Comparison of ENCODE assay signal across 9 mouse cellular contexts in genomic region chr12:57194609-57195008, GRCm38 (mm10). TPM values are rescaled to one million over a fixed set of nuclear protein-coding genes. Genes with fewer than 3 reads are reported as not detected.
DNase-seq lines count a peak whose midpoint lies in the region; ATAC-seq lines count a peak whose summit lies in the region.
"Had no signal": no experiment of that assay in that cellular context is flagged by ENCODE, and none has a peak within 500 bp of the region (broad histone marks: within the 10 kb centered on the region; RNA-seq: fewer than 3 reads in every experiment).

No protein-coding gene starts in this region.

- no peaks in the 10 kb centered on the region for H3K9me3 ChIP-seq in hindbrain, embryonic 11.5 days (ENCODE audit: control insufficient read depth, low read length)
- H3K9me3 ChIP-seq in hindbrain, embryonic 16.5 days (ENCODE audit: control insufficient read depth, low read length): no peaks in the 10 kb centered on the region
- H3K9me3 ChIP-seq in intestine, embryonic 15.5 days: no peaks in the 10 kb centered on the region
- H3K9me3 ChIP-seq: limb, embryonic 15.5 days had no signal

- no peak overlapping the region for H3K27ac ChIP-seq in hindbrain, embryonic 11.5 days (ENCODE audit: low read depth, low read length)
- H3K27ac ChIP-seq in hindbrain, embryonic 16.5 days (ENCODE audit: low read depth, low read length): no peak overlapping the region
- H3K27ac ChIP-seq in intestine, embryonic 15.5 days: no peak overlapping the region
- H3K27ac ChIP-seq: limb, embryonic 15.5 days had no signal

- no peaks in the 10 kb centered on the region for H3K36me3 ChIP-seq in hindbrain, embryonic 11.5 days (ENCODE audit: control insufficient read depth, insufficient read depth, low read length)
- no peaks in the 10 kb centered on the region for H3K36me3 ChIP-seq in hindbrain, embryonic 16.5 days (ENCODE audit: control insufficient read depth, insufficient read depth, low read length)
- H3K36me3 ChIP-seq in intestine, embryonic 15.5 days: no peaks in the 10 kb centered on the region
- H3K36me3 ChIP-seq: limb, embryonic 15.5 days had no signal

- H3K4me1 ChIP-seq in hindbrain, embryonic 11.5 days (replicated peaks; ENCODE audit: control insufficient read depth, insufficient read depth, low read length): no peaks in the 10 kb centered on the region
- peaks cover 3% of the 10 kb centered on the region for H3K4me1 ChIP-seq in hindbrain, embryonic 16.5 days (ENCODE audit: control insufficient read depth, insufficient read depth, low read depth, low read length)
- peaks cover 7% of the 10 kb centered on the region; the same call in 1 of the 2 replicates for H3K4me1 ChIP-seq in intestine, embryonic 15.5 days (replicated peaks)

- 38% methylated on average over 3 of the region's 3 CpGs for WGBS in hindbrain, embryonic 11.5 days
- WGBS in hindbrain, embryonic 16.5 days: 36% methylated on average over 3 of the region's 3 CpGs
- 33% methylated on average over 3 of the region's 3 CpGs for WGBS in intestine, embryonic 15.5 days

- H3K9ac ChIP-seq in hindbrain, embryonic 11.5 days (ENCODE audit: low read depth, low read length): no peak overlapping the region
- no peak overlapping the region for H3K9ac ChIP-seq in hindbrain, embryonic 16.5 days (ENCODE audit: low read depth, low read length)
- H3K9ac ChIP-seq in intestine, embryonic 15.5 days: no peak overlapping the region
- H3K9ac ChIP-seq: limb, embryonic 15.5 days had no signal

- H3K4me3 ChIP-seq in hindbrain, embryonic 11.5 days (ENCODE audit: low read depth, low read length): no peak overlapping the region
- H3K4me3 ChIP-seq in hindbrain, embryonic 16.5 days (ENCODE audit: low read length): no peak overlapping the region
- H3K4me3 ChIP-seq in intestine, embryonic 15.5 days (replicated peaks): no peak overlapping the region
- H3K4me3 ChIP-seq: limb, embryonic 15.5 days had no signal

- H3K4me2 ChIP-seq in hindbrain, embryonic 11.5 days (replicated peaks; ENCODE audit: low read depth, low read length): no peak overlapping the region
- H3K4me2 ChIP-seq in hindbrain, embryonic 16.5 days (ENCODE audit: low read length): no peak overlapping the region
- no peak overlapping the region for H3K4me2 ChIP-seq in intestine, embryonic 15.5 days (replicated peaks)
- H3K4me2 ChIP-seq: limb, embryonic 15.5 days had no signal

- 0 out of 2 replicates have a peak, but pooled peaks cover 2% of the 10 kb centered on the region for H3K27me3 ChIP-seq in hindbrain, embryonic 11.5 days (ENCODE audit: control insufficient read depth, insufficient read depth, low read length)
- peaks cover 13% of the 10 kb centered on the region for H3K27me3 ChIP-seq in hindbrain, embryonic 16.5 days (replicated peaks; ENCODE audit: control insufficient read depth, insufficient read depth, low read length)
- peaks cover 6% of the 10 kb centered on the region; the same call in 1 of the 2 replicates for H3K27me3 ChIP-seq in intestine, embryonic 15.5 days (replicated peaks)

- DNase-seq in hindbrain, embryonic 11.5 days (ENCODE audit: low spot score): peak; percentile 14
- peak; percentile 92 for DNase-seq in MEL-GATA-1-ER (ENCODE audit: extremely low read depth, low read depth)
- peak; percentile 71 to 73 for DNase-seq in cerebellum, postnatal 10 days
- DNase-seq in retina, embryonic 14.5 days (ENCODE audit: low spot score): peak; percentile 64
- no peak for DNase-seq in gastrocnemius, postnatal 25 days

- ATAC-seq in hindbrain, embryonic 11.5 days (ENCODE audit: low FRiP score): no peak
- no peak for ATAC-seq in hindbrain, embryonic 16.5 days
- peak; percentile 60 for ATAC-seq in intestine, embryonic 15.5 days
- no peak for ATAC-seq in activated CD4-positive, CD25-positive, alpha-beta regulatory T cell, adult 4 months

RNA-seq across cellular contexts. Expression of gene Slc25a21, which starts 2.7 kb away (rescaled TPM):
- 1.2 and 1.5 TPM in 2 replicates for polyA plus RNA-seq in hindbrain, embryonic 11.5 days (2014; fragmentation: Nextera tagmentation; extraction: Ambion mirVana)
- polyA plus RNA-seq in hindbrain, embryonic 16.5 days (2015; fragmentation: Nextera tagmentation; extraction: Ambion mirVana): 0.10 and 0.20 TPM in 2 replicates
- polyA plus RNA-seq in intestine, embryonic 15.5 days (2015; fragmentation: Nextera tagmentation; extraction: Ambion mirVana): 0.23 and 0.66 TPM in 2 replicates
- under 1 TPM; 0.27 to 0.38 TPM for total RNA-seq in gastrocnemius, postnatal 25 days (2021)
- not detected for polyA plus RNA-seq in activated CD4-positive, CD25-positive, alpha-beta regulatory T cell, adult 4 months (2017; shearing (Covaris generic))

RNA-seq across cellular contexts. Expression of gene Prps1l3, which starts 35.6 kb away (rescaled TPM):
- polyA plus RNA-seq in hindbrain, embryonic 11.5 days (2014; fragmentation: Nextera tagmentation; extraction: Ambion mirVana): 69.9 and 70.3 TPM in 2 replicates
- 23.2 and 25.3 TPM in 2 replicates for polyA plus RNA-seq in hindbrain, embryonic 16.5 days (2015; fragmentation: Nextera tagmentation; extraction: Ambion mirVana)
- 59.2 and 63.0 TPM in 2 replicates for polyA plus RNA-seq in intestine, embryonic 15.5 days (2015; fragmentation: Nextera tagmentation; extraction: Ambion mirVana)
- 10 to 100 TPM; 20.3 to 22.6 TPM for total RNA-seq in gastrocnemius, postnatal 25 days (2021)
- polyA plus RNA-seq in activated CD4-positive, CD25-positive, alpha-beta regulatory T cell, adult 4 months (2017; shearing (Covaris generic)): 10 to 100 TPM; 59.3 to 63.6 TPM

RNA-seq across cellular contexts. Expression of gene Mipol1, which starts 35.6 kb away (rescaled TPM):
- polyA plus RNA-seq in hindbrain, embryonic 11.5 days (2014; fragmentation: Nextera tagmentation; extraction: Ambion mirVana): 7.4 and 8.4 TPM in 2 replicates
- polyA plus RNA-seq in hindbrain, embryonic 16.5 days (2015; fragmentation: Nextera tagmentation; extraction: Ambion mirVana): 5.2 and 5.6 TPM in 2 replicates
- 8.8 and 10.1 TPM in 2 replicates for polyA plus RNA-seq in intestine, embryonic 15.5 days (2015; fragmentation: Nextera tagmentation; extraction: Ambion mirVana)
- 1 to 10 TPM; 2.1 to 3.1 TPM for total RNA-seq in gastrocnemius, postnatal 25 days (2021)
- 1 to 10 TPM; 7.7 to 7.9 TPM for polyA plus RNA-seq in activated CD4-positive, CD25-positive, alpha-beta regulatory T cell, adult 4 months (2017; shearing (Covaris generic))
